Mouse (Mus musculus) liver, embryonic 11.5 days (tissue): ENCODE results near the gene Chd2. TPM values are rescaled to one million over a fixed set of nuclear protein-coding genes. Genes with fewer than 3 reads are reported as not detected.

Experiments used
- ATAC-seq: fragments of 200-750 bp; cut with Nextera tagmentation; replicated peaks from 2 replicates; pipeline ENCODE4 v1.8.0; 2017; ENCODE audit warnings: moderate number of reproducible peaks, mild to moderate bottlenecking, moderate TSS enrichment, moderate library complexity; ENCODE audit not compliant: low FRiP score
- DNase-seq: peaks from one replicate; pipeline ENCODE4 v3.0.0-alpha.2; 2017; ENCODE audit warnings: low spot score
- H3K27ac ChIP-seq: fragments of 300-500 bp; sonication (generic); 2 replicates; pipeline ENCODE4 v1.5.1; 2014; ENCODE audit warnings: mild to moderate bottlenecking, low read depth, low read length, control low read depth
- H3K27me3 ChIP-seq: fragments of 300-500 bp; sonication (generic); replicated peaks from 2 replicates; pipeline ENCODE4 v1.6.1; 2014; ENCODE audit warnings: low read length, mixed read lengths; ENCODE audit not compliant: control insufficient read depth, insufficient read depth
- H3K36me3 ChIP-seq: fragments of 300-500 bp; sonication (generic); 2 replicates; pipeline ENCODE4 v1.6.1; 2014; ENCODE audit warnings: mild to moderate bottlenecking, low read length, moderate library complexity, mixed read lengths; ENCODE audit not compliant: control insufficient read depth, insufficient read depth
- H3K4me1 ChIP-seq: fragments of 300-500 bp; sonication (generic); replicated peaks from 2 replicates; pipeline ENCODE4 v1.6.1; 2014; ENCODE audit warnings: low read length, mixed read lengths; ENCODE audit not compliant: control insufficient read depth, insufficient read depth
- H3K4me2 ChIP-seq: fragments of 300-500 bp; sonication (generic); 2 replicates; pipeline ENCODE4 v1.6.1; 2014; ENCODE audit warnings: mild to moderate bottlenecking, control low read depth, moderate library complexity
- H3K4me3 ChIP-seq: fragments of 300-500 bp; sonication (generic); 2 replicates; pipeline ENCODE4 v1.5.1; 2014; ENCODE audit warnings: low read depth, low read length, control low read depth
- H3K9ac ChIP-seq: fragments of 300-500 bp; sonication (generic); 2 replicates; pipeline ENCODE4 v1.6.1; 2014; ENCODE audit warnings: low read depth, low read length, control low read depth
- H3K9me3 ChIP-seq: fragments of 300-500 bp; sonication (generic); 2 replicates; pipeline ENCODE4 v1.6.1; 2016; ENCODE audit warnings: low read length, inconsistent platforms, mixed read lengths; ENCODE audit not compliant: control insufficient read depth
- WGBS: fragments of 180-500 bp; shearing (Covaris S2); extraction: QIAGEN DNeasy Blood & Tissue Kit; methylation state at CpG from one replicate; pipeline ENCODE4 v1.1.7; 2014; 5-methylcytosine and 5-hydroxymethylcytosine counted together
- polyA plus RNA-seq: library from polyadenylated mRNA; unstranded; fragments of >200 nt; fragmentation: Nextera tagmentation; extraction: Ambion mirVana; gene quantifications from 2 replicates; pipeline ENCODE4 v1.2.1, GENCODE M21; 2014

Chd2 gene
- polyA plus RNA-seq, 1 experiment from 2014 or later: 34.5 TPM

GRCm38 (mm10) chr7:73558293-73559169, 16.9 kb upstream of the Chd2 start:
- ATAC-seq (peak; percentile 99), DNase-seq (peak; percentile 99)
- peak overlapping the region; percentile 93 for H3K4me2 ChIP-seq
- WGBS: under 1% methylated on average over 57 of the region's 60 CpGs
- peak overlapping the region; percentile 100 for H3K9ac ChIP-seq
- no peaks in the 10 kb centered on the region for H3K36me3 ChIP-seq
- H3K27ac ChIP-seq: peak overlapping the region; percentile 100
- no peaks in the 10 kb centered on the region for H3K9me3 ChIP-seq
- peaks cover 12% of the 10 kb centered on the region for H3K4me1 ChIP-seq
- H3K27me3 ChIP-seq: no peaks in the 10 kb centered on the region
- peak overlapping the region; percentile 100 for H3K4me3 ChIP-seq

- peaks cover 13% of the 10 kb centered on the region for H3K4me1 ChIP-seq
- H3K9me3 ChIP-seq: no peaks in the 10 kb centered on the region
- no peaks in the 10 kb centered on the region for H3K27me3 ChIP-seq
- no peaks in the 10 kb centered on the region for H3K36me3 ChIP-seq
- peak overlapping the region; percentile 93 for H3K4me2 ChIP-seq
- peak; percentile 67 for DNase-seq
- peak overlapping the region; percentile 100 for H3K4me3 ChIP-seq
- under 1% methylated on average over 77 of the region's 80 CpGs for WGBS
- H3K9ac ChIP-seq: peak overlapping the region; percentile 100
- ATAC-seq: no peak
- peak overlapping the region; percentile 100 for H3K27ac ChIP-seq
Measured at GRCm38 (mm10) chr7:73557671-73558265, 16.1 kb upstream of the Chd2 start.

- WGBS: under 1% methylated on average over 25 of the region's 25 CpGs
- peak overlapping the region; percentile 100 for H3K4me3 ChIP-seq
- H3K9me3 ChIP-seq: no peaks in the 10 kb centered on the region
- H3K4me1 ChIP-seq: peaks cover 17% of the 10 kb centered on the region
- peak overlapping the region; percentile 100 for H3K9ac ChIP-seq
- peak overlapping the region; percentile 66 for H3K4me2 ChIP-seq
- ATAC-seq: no peak
- peaks cover 2% of the 10 kb centered on the region for H3K36me3 ChIP-seq
- H3K27ac ChIP-seq: peak overlapping the region; percentile 100
- no peaks in the 10 kb centered on the region for H3K27me3 ChIP-seq
- DNase-seq: no peak
Measured at GRCm38 (mm10) chr7:73556688-73557667, 15.3 kb upstream of the Chd2 start.

GRCm38 (mm10) chr7:73555918-73556580, 14.4 kb upstream of the Chd2 start:
- Histone ChIP-seq H3K27ac (no peak overlapping the region), H3K4me2 (peak overlapping the region; percentile 66), H3K4me1 (peaks cover 11% of the 10 kb centered on the region), H3K36me3 (peaks cover 2% of the 10 kb centered on the region), H3K9ac (no peak overlapping the region), H3K4me3 (peak overlapping the region; percentile 100), H3K9me3 (no peaks in the 10 kb centered on the region), H3K27me3 (no peaks in the 10 kb centered on the region)
- 13% methylated on average over 4 of the region's 4 CpGs for WGBS
- no peak for ATAC-seq
- no peak for DNase-seq

- H3K4me3 ChIP-seq: no peak overlapping the region
- ATAC-seq: no peak
- H3K36me3 ChIP-seq: peaks cover 7% of the 10 kb centered on the region
Measured at GRCm38 (mm10) chr7:73554849-73555248, 13.2 kb upstream of the Chd2 start.

DNA sequence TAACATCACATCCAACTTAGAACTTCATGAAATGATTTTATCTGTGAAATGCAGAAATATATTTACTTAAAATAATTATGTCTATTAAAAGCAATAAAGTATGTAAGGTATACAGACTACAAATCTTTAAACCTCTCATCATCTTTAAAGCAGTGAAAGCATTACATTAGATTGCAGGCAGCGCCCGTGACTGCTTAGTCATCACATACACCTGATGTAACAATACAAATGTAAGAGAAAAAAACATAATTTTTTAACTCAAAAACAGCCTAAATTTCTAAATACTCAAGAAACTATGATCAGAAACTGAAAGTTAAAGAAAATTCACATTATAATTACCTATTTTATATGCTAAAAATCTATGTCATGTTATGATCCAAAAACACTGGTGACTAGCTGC, 11.5 kb upstream of the Chd2 start:
- ATAC-seq (no peak), DNase-seq (no peak)
- WGBS: 79% methylated on average over 2 of the region's 2 CpGs
- Histone ChIP-seq H3K4me3 (no peak overlapping the region), H3K27ac (no peak overlapping the region), H3K36me3 (peaks cover 14% of the 10 kb centered on the region), H3K27me3 (no peaks in the 10 kb centered on the region), H3K9ac (no peak overlapping the region), H3K9me3 (no peaks in the 10 kb centered on the region), H3K4me2 (no peak overlapping the region), H3K4me1 (peaks cover 11% of the 10 kb centered on the region)

More at GRCm38 (mm10) chr7:73554849-73555248, 13.2 kb upstream of the Chd2 start:
- no peak overlapping the region for H3K27ac ChIP-seq
- no peaks in the 10 kb centered on the region for H3K27me3 ChIP-seq
- H3K4me2 ChIP-seq: no peak overlapping the region
- no peak for DNase-seq
- H3K9ac ChIP-seq: no peak overlapping the region
- WGBS: 74% methylated on average over 2 of the region's 2 CpGs
- peaks cover 8% of the 10 kb centered on the region for H3K4me1 ChIP-seq
- no peaks in the 10 kb centered on the region for H3K9me3 ChIP-seq

DNA sequence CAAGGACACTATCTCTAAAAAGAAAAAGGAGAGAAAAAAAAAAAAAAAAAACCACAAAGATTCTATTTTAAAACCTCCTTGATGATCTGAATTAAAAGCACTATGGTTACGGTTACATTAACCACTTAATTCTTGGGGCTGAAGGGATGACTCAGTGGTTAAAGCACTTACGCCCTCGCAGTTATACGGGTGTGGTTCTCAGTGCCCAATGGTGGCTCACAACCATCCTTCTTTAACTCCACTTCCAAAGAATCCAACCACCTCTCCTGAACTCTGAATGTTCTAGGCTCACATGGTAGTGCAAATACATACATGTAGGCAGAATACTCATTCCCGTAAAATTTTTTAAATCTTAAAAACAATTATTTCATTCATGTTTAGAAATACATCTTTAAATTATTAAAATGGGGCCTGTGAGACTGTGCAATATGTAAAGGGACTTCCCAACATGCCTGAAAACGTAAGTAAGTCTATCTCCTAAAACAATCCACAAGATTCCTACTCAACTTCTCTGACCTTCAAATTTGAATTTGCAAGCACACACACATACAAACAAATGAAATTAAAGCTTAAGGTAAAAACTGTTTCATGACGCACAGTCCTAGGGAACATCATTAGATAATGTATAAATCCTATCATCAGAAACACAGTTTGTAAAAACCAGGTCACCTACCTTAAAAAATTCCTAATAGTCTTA, 10.6 kb upstream of the Chd2 start:
- Histone ChIP-seq H3K27ac (no peak overlapping the region), H3K9me3 (no peaks in the 10 kb centered on the region), H3K36me3 (peaks cover 14% of the 10 kb centered on the region), H3K4me3 (no peak overlapping the region), H3K4me1 (peaks cover 15% of the 10 kb centered on the region), H3K27me3 (no peaks in the 10 kb centered on the region), H3K4me2 (peak overlapping the region; percentile 19; the same call in 1 of the 2 replicates), H3K9ac (no peak overlapping the region)
- DNase-seq (no peak), ATAC-seq (no peak)
- WGBS: 79% methylated on average over 7 of the region's 7 CpGs
